Mouse (Mus musculus) embryonic facial prominence, embryonic 11.5 days (tissue): ENCODE measurements around the gene Prkaa2. TPM values are rescaled to one million over a fixed set of nuclear protein-coding genes. Genes with fewer than 3 reads are reported as not detected.
A peak's percentile ranks its signal among the peaks of the same experiment; 100 is the strongest.
"Not testable (repeated sequence)": the region's sequence is repeated elsewhere in the genome, so short reads cannot be mapped to it uniquely, and the experiment has no call there.

ENCODE experiments used
- ATAC-seq: fragments of 200-750 bp; cut with Nextera tagmentation; replicated peaks from 2 replicates; pipeline ENCODE4 v1.8.0; 2017; ENCODE audit warnings: low read depth; ENCODE audit not compliant: insufficient number of reproducible peaks, low FRiP score, low TSS enrichment
- DNase-seq: peaks from one replicate; pipeline ENCODE4 v3.0.0-alpha.2; 2015; ENCODE audit warnings: low spot score
- H3K27ac ChIP-seq: fragments of 300-500 bp; sonication (generic); replicated peaks from 2 replicates; pipeline ENCODE4 v1.5.1; 2014; ENCODE audit warnings: mild to moderate bottlenecking, low read depth, low read length, control low read depth
- H3K27me3 ChIP-seq: fragments of 300-500 bp; sonication (generic); 2 replicates; pipeline ENCODE4 v1.6.1; 2014; ENCODE audit warnings: mild to moderate bottlenecking, low read length, moderate library complexity, mixed read lengths; ENCODE audit not compliant: control insufficient read depth, insufficient read depth
- H3K36me3 ChIP-seq: fragments of 300-500 bp; sonication (generic); replicated peaks from 2 replicates; pipeline ENCODE4 v1.6.1; 2014; ENCODE audit warnings: low read depth, mild to moderate bottlenecking, low read length, moderate library complexity, mixed read lengths; ENCODE audit not compliant: control insufficient read depth, insufficient read depth
- H3K4me1 ChIP-seq: fragments of 300-500 bp; sonication (generic); 2 replicates; pipeline ENCODE4 v1.6.1; 2014; ENCODE audit warnings: low read length, mixed read lengths; ENCODE audit not compliant: control insufficient read depth, insufficient read depth
- H3K4me2 ChIP-seq: fragments of 300-500 bp; sonication (generic); 2 replicates; pipeline ENCODE4 v1.6.1; 2014; ENCODE audit warnings: low read depth, mild to moderate bottlenecking, control low read depth, low read length, moderate library complexity
- H3K4me3 ChIP-seq: fragments of 300-500 bp; sonication (generic); 2 replicates; pipeline ENCODE4 v1.5.1; 2014; ENCODE audit warnings: low read depth, low read length, control low read depth
- H3K9ac ChIP-seq: fragments of 300-500 bp; sonication (generic); replicated peaks from 2 replicates; pipeline ENCODE4 v1.6.1; 2014; ENCODE audit warnings: mild to moderate bottlenecking, control low read depth, low read length
- H3K9me3 ChIP-seq: fragments of 300-500 bp; sonication (generic); replicated peaks from 2 replicates; pipeline ENCODE4 v1.6.1; 2016; ENCODE audit warnings: mild to moderate bottlenecking, low read length, inconsistent platforms, mixed read lengths; ENCODE audit not compliant: control insufficient read depth
- WGBS: fragments of 180-500 bp; shearing (Covaris S2); extraction: QIAGEN DNeasy Blood & Tissue Kit; methylation state at CpG from one replicate; pipeline ENCODE4 v1.1.7; 2014; 5-methylcytosine and 5-hydroxymethylcytosine counted together
- polyA plus RNA-seq: library from polyadenylated mRNA; unstranded; fragments of >200 nt; fragmentation: Nextera tagmentation; extraction: Ambion mirVana; gene quantifications from 2 replicates; pipeline ENCODE4 v1.2.1, GENCODE M21; 2014

The Prkaa2 gene
- polyA plus RNA-seq, 1 experiment from 2014 or later: 1.5 TPM

DNA sequence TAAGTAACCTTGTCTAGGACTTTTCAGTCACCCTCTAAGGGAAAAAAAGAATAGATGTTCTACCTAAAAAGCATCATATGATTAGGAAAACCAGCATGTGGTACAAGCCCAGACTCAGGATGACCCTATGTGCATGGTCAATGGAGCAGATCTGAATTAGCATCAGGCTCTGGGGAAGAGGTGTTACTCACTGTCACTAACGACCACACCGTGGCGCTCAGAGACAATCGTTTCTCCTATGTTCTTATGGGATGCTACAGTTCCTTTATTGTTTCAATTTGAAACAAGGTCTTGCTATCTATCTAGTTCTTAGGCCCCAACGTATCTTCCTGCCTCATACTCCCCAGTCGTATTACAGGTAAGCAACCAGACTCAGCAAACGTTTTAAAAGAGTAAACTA is 76.5 kb downstream of the Prkaa2 start:
- Histone ChIP-seq H3K4me1 (no peaks in the 10 kb centered on the region), H3K9ac (no peak overlapping the region), H3K4me2 (no peak overlapping the region), H3K9me3 (no peaks in the 10 kb centered on the region), H3K4me3 (no peak overlapping the region), H3K27me3 (no peaks in the 10 kb centered on the region), H3K27ac (no peak overlapping the region), H3K36me3 (no peaks in the 10 kb centered on the region)
- ATAC-seq: no peak
- no peak for DNase-seq
- WGBS: 66% methylated on average over 7 of the region's 7 CpGs

DNA sequence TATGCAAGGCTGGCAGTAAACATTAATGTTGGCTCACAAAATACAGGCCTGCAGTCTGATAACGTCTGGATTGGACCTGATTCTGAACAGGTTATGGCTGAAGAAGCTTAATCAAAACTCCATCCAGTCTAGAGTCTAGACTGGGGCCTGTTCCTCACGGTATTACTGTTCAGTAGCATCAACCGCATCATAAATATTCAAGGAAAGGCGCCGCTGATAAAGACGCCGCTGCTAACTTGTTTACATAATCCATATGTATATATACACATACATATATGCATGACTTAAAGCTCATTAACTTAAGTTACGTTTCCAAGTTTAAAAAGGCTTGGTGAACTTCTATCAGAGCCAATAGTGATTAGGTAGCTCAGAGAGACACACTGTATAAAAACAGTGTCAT is 78.6 kb downstream of the Prkaa2 start:
- Histone ChIP-seq H3K9me3 (no peaks in the 10 kb centered on the region), H3K4me2 (no peak overlapping the region), H3K27ac (no peak overlapping the region), H3K27me3 (no peaks in the 10 kb centered on the region), H3K4me3 (no peak overlapping the region), H3K36me3 (no peaks in the 10 kb centered on the region), H3K4me1 (no peaks in the 10 kb centered on the region), H3K9ac (no peak overlapping the region)
- WGBS: 87% methylated on average over 8 of the region's 8 CpGs
- ATAC-seq: no peak
- no peak for DNase-seq

DNA sequence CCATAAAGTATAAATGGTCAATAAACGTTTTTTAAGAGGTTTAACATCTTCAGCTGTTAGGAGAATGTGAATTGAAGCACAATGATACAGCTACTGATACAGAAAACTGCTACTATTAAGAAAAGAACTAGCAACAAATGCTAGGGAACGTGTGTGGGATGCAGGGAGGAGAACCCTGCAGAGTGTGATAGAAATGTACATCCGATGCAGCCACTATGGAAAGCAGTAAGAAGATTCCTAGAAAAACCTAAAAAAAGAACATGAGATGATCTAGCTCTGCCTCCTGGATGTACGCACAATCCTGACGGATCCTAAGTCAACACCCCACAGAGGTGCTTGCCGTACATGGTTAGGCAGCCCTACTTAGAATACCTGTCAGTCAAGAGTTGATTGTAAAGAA is 82.4 kb downstream of the Prkaa2 start:
- H3K4me2 ChIP-seq: no peak overlapping the region
- H3K36me3 ChIP-seq: no peaks in the 10 kb centered on the region
- no peaks in the 10 kb centered on the region for H3K9me3 ChIP-seq
- H3K4me3 ChIP-seq: no peak overlapping the region
- no peak overlapping the region for H3K9ac ChIP-seq
- DNase-seq: no peak
- no peaks in the 10 kb centered on the region for H3K4me1 ChIP-seq
- no peak overlapping the region for H3K27ac ChIP-seq
- 79% methylated on average over 6 of the region's 6 CpGs for WGBS
- ATAC-seq: no peak
- no peaks in the 10 kb centered on the region for H3K27me3 ChIP-seq

DNA sequence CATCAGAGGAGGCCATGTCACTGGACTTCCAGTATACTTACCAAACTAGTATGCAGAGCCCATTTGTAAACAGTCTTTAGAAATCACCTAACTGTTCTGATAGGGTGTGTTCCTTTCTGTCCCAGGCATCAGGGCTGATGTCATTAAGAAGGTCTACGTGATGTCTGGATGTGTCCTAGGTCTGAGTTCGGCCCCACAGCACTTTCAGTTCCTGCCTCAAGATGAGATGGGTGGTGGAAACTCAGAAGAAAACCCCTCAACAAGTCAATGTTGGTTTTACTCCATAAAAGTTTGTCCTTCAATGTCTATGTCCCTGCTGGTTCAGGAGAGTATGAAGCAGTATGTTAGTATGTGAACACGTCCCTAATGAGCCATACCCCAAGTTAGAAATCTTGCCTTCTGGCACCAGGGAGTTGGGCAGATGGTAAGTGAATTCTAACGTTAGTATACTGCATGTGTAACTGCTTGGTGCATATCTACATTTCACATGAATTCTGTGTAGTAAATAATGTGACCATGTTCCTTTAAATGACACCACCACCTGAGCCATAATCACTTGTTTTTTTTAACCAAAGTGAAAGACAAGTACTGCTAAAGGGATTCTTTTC is 93.6 kb downstream of the Prkaa2 start:
- Histone ChIP-seq H3K9me3 (no peaks in the 10 kb centered on the region), H3K4me2 (no peak overlapping the region), H3K9ac (no peak overlapping the region), H3K36me3 (no peaks in the 10 kb centered on the region), H3K4me1 (no peaks in the 10 kb centered on the region), H3K27ac (no peak overlapping the region), H3K4me3 (no peak overlapping the region), H3K27me3 (no peaks in the 10 kb centered on the region)
- DNase-seq (no peak), ATAC-seq (no peak)
- 87% methylated on average over 4 of the region's 4 CpGs for WGBS

DNA sequence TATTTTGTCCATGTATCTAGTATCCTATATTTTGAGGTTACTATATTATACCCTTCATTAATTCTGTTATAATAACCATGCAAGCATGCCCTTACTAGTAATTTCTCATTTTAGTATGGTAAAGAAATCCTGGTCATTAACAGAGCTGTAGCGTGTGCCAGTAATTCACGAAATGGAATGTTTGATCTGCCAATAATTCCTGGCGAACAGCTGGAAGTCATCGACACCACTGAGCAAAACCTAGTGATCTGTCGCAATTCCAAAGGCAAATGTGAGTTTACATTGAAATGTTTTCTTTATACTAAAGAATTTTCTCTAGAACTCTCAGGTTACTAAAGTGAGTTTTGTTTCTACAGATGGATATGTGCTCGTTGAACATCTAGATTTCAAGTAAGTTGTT is 94.2 kb downstream of the Prkaa2 start:
- no peaks in the 10 kb centered on the region for H3K27me3 ChIP-seq
- H3K4me2 ChIP-seq: no peak overlapping the region
- H3K4me3 ChIP-seq: no peak overlapping the region
- DNase-seq (peak; percentile 5), ATAC-seq (no peak)
- no peak overlapping the region for H3K9ac ChIP-seq
- H3K9me3 ChIP-seq: no peaks in the 10 kb centered on the region
- no peak overlapping the region for H3K27ac ChIP-seq
- H3K4me1 ChIP-seq: no peaks in the 10 kb centered on the region
- no peaks in the 10 kb centered on the region for H3K36me3 ChIP-seq
- WGBS: 61% methylated on average over 6 of the region's 6 CpGs

DNA sequence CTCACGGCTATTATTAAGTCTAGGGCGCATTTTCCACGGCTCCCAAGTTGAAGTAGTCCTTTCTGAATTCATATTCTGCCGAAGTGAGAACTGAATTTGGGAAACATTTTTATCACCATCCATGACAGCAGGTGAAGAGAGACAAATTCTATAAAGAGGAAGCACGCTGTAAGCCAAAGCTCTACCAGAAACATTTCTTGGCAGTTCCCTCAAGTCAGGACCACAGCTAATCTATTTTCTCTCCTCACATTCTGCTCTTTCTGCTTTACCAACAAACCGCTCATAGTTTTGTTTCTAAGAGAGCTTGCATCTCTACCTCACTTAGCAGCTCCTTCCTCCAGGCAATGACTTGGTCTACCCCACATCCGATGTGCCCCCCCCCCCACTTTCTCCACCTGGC is 96.0 kb downstream of the Prkaa2 start:
- H3K27ac ChIP-seq: no peak overlapping the region
- no peaks in the 10 kb centered on the region for H3K36me3 ChIP-seq
- H3K9me3 ChIP-seq: no peaks in the 10 kb centered on the region
- no peaks in the 10 kb centered on the region for H3K27me3 ChIP-seq
- H3K4me1 ChIP-seq: no peaks in the 10 kb centered on the region
- WGBS: 90% methylated on average over 7 of the region's 7 CpGs
- no peak for ATAC-seq
- no peak overlapping the region for H3K9ac ChIP-seq
- DNase-seq: no peak
- H3K4me2 ChIP-seq: no peak overlapping the region
- H3K4me3 ChIP-seq: no peak overlapping the region

DNA sequence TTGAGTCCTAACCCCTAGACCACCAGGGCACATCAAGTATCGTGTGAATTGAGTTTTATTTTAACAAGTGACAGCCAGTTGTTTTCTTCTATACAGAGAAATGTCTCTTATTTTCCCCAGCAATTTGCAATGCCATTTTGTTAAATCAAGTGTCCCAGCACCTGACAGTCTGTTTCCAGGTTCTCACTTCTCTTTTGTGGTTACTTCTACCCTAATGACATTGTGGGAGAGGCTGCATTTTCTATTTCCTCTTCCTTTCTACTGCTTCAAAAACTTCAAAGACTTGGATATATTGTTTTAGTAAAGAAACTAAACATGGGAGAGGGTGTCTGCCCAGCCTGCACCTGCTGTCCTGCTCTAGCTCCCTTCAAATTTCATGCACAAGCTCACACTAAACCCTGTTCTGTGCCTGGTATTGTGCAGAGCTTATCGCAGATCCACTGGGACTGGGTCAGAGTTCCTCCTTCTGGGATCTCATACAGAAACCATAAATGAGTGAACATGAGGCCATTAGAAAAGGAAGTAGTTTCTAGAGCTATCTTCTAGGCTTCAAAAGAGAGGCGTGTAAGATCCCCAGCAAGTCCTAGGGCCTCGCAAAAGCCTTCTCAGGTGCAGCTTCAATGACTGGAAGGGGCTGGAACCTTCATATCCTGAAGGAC is 102.2 kb downstream of the Prkaa2 start:
- Histone ChIP-seq H3K9me3 (no peaks in the 10 kb centered on the region), H3K4me1 (no peaks in the 10 kb centered on the region), H3K4me3 (no peak overlapping the region), H3K4me2 (no peak overlapping the region), H3K27me3 (no peaks in the 10 kb centered on the region), H3K9ac (no peak overlapping the region), H3K27ac (no peak overlapping the region), H3K36me3 (no peaks in the 10 kb centered on the region)
- WGBS: 86% methylated on average over 4 of the region's 4 CpGs
- DNase-seq (no peak), ATAC-seq (no peak)

DNA sequence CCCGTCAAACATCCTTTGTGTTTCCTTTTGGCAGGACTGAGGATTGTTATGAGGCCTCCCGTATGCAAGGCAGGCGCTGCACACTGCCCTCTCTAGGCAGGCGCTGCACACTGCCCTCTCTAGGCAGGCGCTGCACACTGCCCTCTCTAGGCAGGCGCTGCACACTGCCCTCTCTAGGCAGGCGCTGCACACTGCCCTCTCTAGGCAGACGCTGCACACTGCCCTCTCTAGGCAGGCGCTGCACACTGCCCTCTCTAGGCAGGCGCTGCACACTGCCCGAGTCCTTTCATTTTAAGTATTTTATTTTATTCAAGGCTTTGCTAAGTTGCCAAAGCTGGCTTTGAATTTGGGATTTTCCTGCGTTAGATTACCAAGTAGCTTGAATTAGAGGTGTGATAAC is 105.0 kb downstream of the Prkaa2 start:
- H3K27ac ChIP-seq, H3K9ac ChIP-seq, H3K4me2 ChIP-seq, H3K36me3 ChIP-seq, DNase-seq, H3K4me3 ChIP-seq, H3K27me3 ChIP-seq, H3K9me3 ChIP-seq, ATAC-seq, H3K4me1 ChIP-seq: not testable (repeated sequence)
- 80% methylated on average over 11 of the region's 12 CpGs for WGBS
